Mouse (Mus musculus) hindbrain, embryonic 15.5 days (tissue): Measurements from ENCODE around the gene Cpeb1. TPM values are rescaled to one million over a fixed set of nuclear protein-coding genes. Genes with fewer than 3 reads are reported as not detected.

Source experiments
- polyA plus RNA-seq: library from polyadenylated mRNA; unstranded; fragments of >200 nt; fragmentation: Nextera tagmentation; extraction: Ambion mirVana; gene quantifications from 2 replicates; pipeline ENCODE4 v1.2.1, GENCODE M21; 2015

The Cpeb1 gene
- polyA plus RNA-seq, 1 experiment from 2014 or later: 6.2 TPM

Other genes starting within 250 kb of the Cpeb1 start
- 1.9 and 2.4 TPM in 2 replicates for gene Pde8a, start 241.9 kb downstream of the Cpeb1 start, polyA plus RNA-seq
- gene Rps17, start 110.2 kb downstream of the Cpeb1 start, polyA plus RNA-seq: 710 and 778 TPM in 2 replicates
- 133 and 147 TPM in 2 replicates for gene Ap3b2, start 38.5 kb upstream of the Cpeb1 start, polyA plus RNA-seq
- not detected in 2 replicates for gene BC048679, start 42.8 kb upstream of the Cpeb1 start, polyA plus RNA-seq
- 0.12 and 0.29 TPM in 2 replicates for gene Fsd2, start 111.5 kb upstream of the Cpeb1 start, polyA plus RNA-seq
- gene Whamm, start 115.8 kb upstream of the Cpeb1 start, polyA plus RNA-seq: 5.5 and 6.6 TPM in 2 replicates